Mouse (Mus musculus) liver, embryonic 16.5 days (tissue): Measurements from ENCODE around the gene Ctnnd2. TPM values are rescaled to one million over a fixed set of nuclear protein-coding genes. Genes with fewer than 3 reads are reported as not detected.

Experiments
- ATAC-seq: fragments of 200-750 bp; cut with Nextera tagmentation; 2 replicates; pipeline ENCODE4 v1.8.0; 2017; ENCODE audit warnings: low read depth, mild to moderate bottlenecking, moderate number of reproducible peaks, moderate library complexity
- H3K27ac ChIP-seq: fragments of 300-500 bp; sonication (generic); 2 replicates; pipeline ENCODE4 v1.5.1; 2014; ENCODE audit warnings: mild to moderate bottlenecking, low read length
- H3K27me3 ChIP-seq: fragments of 300-500 bp; sonication (generic); 2 replicates; pipeline ENCODE4 v1.6.1; 2014; ENCODE audit warnings: low read depth, low read length, mixed read lengths; ENCODE audit not compliant: control insufficient read depth, insufficient read depth
- H3K36me3 ChIP-seq: fragments of 300-500 bp; sonication (generic); 2 replicates; pipeline ENCODE4 v1.6.1; 2014; ENCODE audit warnings: mild to moderate bottlenecking; ENCODE audit not compliant: control insufficient read depth, insufficient read depth
- H3K4me1 ChIP-seq: fragments of 300-500 bp; sonication (generic); 2 replicates; pipeline ENCODE4 v1.6.1; 2014; ENCODE audit warnings: low read depth, low read length, mixed read lengths; ENCODE audit not compliant: control insufficient read depth
- H3K4me2 ChIP-seq: fragments of 300-500 bp; sonication (generic); 2 replicates; pipeline ENCODE4 v1.6.1; 2014; ENCODE audit warnings: low read depth, low read length, mixed read lengths
- H3K4me3 ChIP-seq: fragments of 300-500 bp; sonication (generic); 2 replicates; pipeline ENCODE4 v1.5.1; 2014; ENCODE audit warnings: low read depth, mild to moderate bottlenecking, low read length
- H3K9ac ChIP-seq: fragments of 300-500 bp; sonication (generic); 2 replicates; pipeline ENCODE4 v1.6.1; 2014; ENCODE audit warnings: low read depth, low read length
- H3K9me3 ChIP-seq: fragments of 300-500 bp; sonication (generic); replicated peaks from 2 replicates; pipeline ENCODE4 v1.6.1; 2016; ENCODE audit warnings: low read length; ENCODE audit not compliant: control insufficient read depth
- WGBS: fragments of 180-500 bp; shearing (Covaris S2); extraction: QIAGEN DNeasy Blood & Tissue Kit; methylation state at CpG from one replicate; pipeline ENCODE4 v1.1.7; 2014; ENCODE audit not compliant: insufficient replicate concordance; 5-methylcytosine and 5-hydroxymethylcytosine counted together
- polyA plus RNA-seq: library from polyadenylated mRNA; unstranded; fragments of >200 nt; fragmentation: Nextera tagmentation; extraction: Ambion mirVana; gene quantifications from 2 replicates; pipeline ENCODE4 v1.2.1, GENCODE M21; 2015

Ctnnd2 gene
- polyA plus RNA-seq, 1 experiment from 2014 or later: 0.28 TPM

- WGBS: 62% methylated on average over 5 of the region's 5 CpGs
- H3K9ac ChIP-seq: no peak overlapping the region
- no peaks in the 10 kb centered on the region for H3K4me1 ChIP-seq
- no peaks in the 10 kb centered on the region for H3K9me3 ChIP-seq
- H3K27ac ChIP-seq: no peak overlapping the region
- no peak overlapping the region for H3K4me3 ChIP-seq
- ATAC-seq: no peak
- H3K36me3 ChIP-seq: no peaks in the 10 kb centered on the region
- H3K27me3 ChIP-seq: no peaks in the 10 kb centered on the region
- no peak overlapping the region for H3K4me2 ChIP-seq
Measured at GRCm38 (mm10) chr15:30345754-30346153, 173.4 kb downstream of the Ctnnd2 start.

DNA sequence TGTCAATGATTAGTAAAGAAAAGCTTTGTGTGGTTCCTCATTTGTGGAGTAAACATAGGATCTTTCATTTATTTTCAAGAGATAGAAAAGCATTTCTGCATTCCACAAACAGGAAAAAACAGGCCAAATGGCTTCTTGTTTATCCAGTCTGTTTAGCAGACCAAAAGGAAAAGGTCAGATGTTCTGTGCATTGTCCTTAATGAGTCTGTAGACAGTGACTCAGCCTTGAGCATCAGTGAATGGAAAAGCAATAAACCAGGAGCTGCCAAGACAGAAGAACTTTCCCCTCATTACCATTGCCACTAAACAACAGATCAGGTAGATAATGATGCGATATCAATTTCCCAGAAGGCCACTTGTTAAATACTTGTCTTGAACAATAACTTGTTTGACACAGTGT is 192.1 kb downstream of the Ctnnd2 start:
- Histone ChIP-seq H3K27me3 (no peaks in the 10 kb centered on the region), H3K36me3 (no peaks in the 10 kb centered on the region), H3K4me1 (no peaks in the 10 kb centered on the region), H3K9ac (no peak overlapping the region), H3K4me3 (no peak overlapping the region), H3K9me3 (no peaks in the 10 kb centered on the region), H3K4me2 (no peak overlapping the region), H3K27ac (no peak overlapping the region)
- 60% methylated on average over 1 of the region's 1 CpGs for WGBS
- no peak for ATAC-seq

GRCm38 (mm10) chr15:30369997-30370396 is 197.6 kb downstream of the Ctnnd2 start:
- H3K9ac ChIP-seq: no peak overlapping the region
- no peak overlapping the region for H3K4me2 ChIP-seq
- WGBS: 57% methylated on average over 7 of the region's 7 CpGs
- no peak overlapping the region for H3K27ac ChIP-seq
- no peaks in the 10 kb centered on the region for H3K4me1 ChIP-seq
- H3K9me3 ChIP-seq: no peaks in the 10 kb centered on the region
- no peaks in the 10 kb centered on the region for H3K27me3 ChIP-seq
- no peaks in the 10 kb centered on the region for H3K36me3 ChIP-seq
- no peak for ATAC-seq
- H3K4me3 ChIP-seq: no peak overlapping the region

GRCm38 (mm10) chr15:30371151-30371550 is 198.8 kb downstream of the Ctnnd2 start:
- WGBS: 44% methylated on average over 2 of the region's 2 CpGs
- ATAC-seq: no peak
- H3K27ac ChIP-seq: no peak overlapping the region

DNA sequence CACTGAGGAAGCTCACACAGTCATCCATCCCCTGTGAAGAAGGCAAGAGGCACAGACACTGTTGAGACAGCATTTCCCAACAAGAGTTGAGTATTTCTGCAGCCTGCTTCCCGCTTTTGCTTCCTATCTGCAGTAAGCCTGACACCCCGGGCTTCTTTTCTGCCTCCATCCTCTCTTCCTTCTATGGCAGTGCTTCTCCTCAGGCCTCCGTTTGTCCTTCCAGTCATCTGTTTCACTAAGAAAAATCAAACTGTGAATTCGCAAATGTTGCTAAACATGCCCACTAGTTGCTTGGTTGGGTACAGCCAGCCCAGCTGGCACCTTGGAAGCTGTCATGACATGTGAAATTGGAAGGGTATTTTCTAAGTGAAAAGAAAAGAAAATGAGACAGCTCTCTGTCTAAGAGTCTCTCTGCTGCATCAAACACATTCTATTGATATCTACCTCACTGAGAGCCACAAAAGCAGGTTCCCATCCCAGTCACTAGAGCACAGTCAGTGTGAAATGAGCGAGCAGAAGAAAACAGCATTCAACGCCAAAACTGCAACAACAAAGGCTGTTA is 201.3 kb downstream of the Ctnnd2 start:
- H3K9ac ChIP-seq: no peak overlapping the region
- no peak overlapping the region for H3K4me2 ChIP-seq
- 66% methylated on average over 6 of the region's 6 CpGs for WGBS
- no peaks in the 10 kb centered on the region for H3K36me3 ChIP-seq
- no peaks in the 10 kb centered on the region for H3K9me3 ChIP-seq
- no peaks in the 10 kb centered on the region for H3K4me1 ChIP-seq
- H3K4me3 ChIP-seq: no peak overlapping the region
- no peaks in the 10 kb centered on the region for H3K27me3 ChIP-seq
- H3K27ac ChIP-seq: no peak overlapping the region
- no peak for ATAC-seq

More at GRCm38 (mm10) chr15:30371151-30371550, 198.8 kb downstream of the Ctnnd2 start:
- Histone ChIP-seq H3K4me2 (no peak overlapping the region), H3K9me3 (no peaks in the 10 kb centered on the region), H3K27me3 (no peaks in the 10 kb centered on the region), H3K36me3 (no peaks in the 10 kb centered on the region), H3K9ac (no peak overlapping the region), H3K4me1 (no peaks in the 10 kb centered on the region), H3K4me3 (no peak overlapping the region)

GRCm38 (mm10) chr15:30374907-30375306 is 202.5 kb downstream of the Ctnnd2 start:
- Histone ChIP-seq H3K27ac (no peak overlapping the region), H3K9me3 (no peaks in the 10 kb centered on the region), H3K36me3 (no peaks in the 10 kb centered on the region), H3K9ac (no peak overlapping the region), H3K4me1 (no peaks in the 10 kb centered on the region), H3K4me3 (no peak overlapping the region), H3K27me3 (no peaks in the 10 kb centered on the region), H3K4me2 (no peak overlapping the region)
- WGBS: 77% methylated on average over 5 of the region's 5 CpGs
- no peak for ATAC-seq

DNA sequence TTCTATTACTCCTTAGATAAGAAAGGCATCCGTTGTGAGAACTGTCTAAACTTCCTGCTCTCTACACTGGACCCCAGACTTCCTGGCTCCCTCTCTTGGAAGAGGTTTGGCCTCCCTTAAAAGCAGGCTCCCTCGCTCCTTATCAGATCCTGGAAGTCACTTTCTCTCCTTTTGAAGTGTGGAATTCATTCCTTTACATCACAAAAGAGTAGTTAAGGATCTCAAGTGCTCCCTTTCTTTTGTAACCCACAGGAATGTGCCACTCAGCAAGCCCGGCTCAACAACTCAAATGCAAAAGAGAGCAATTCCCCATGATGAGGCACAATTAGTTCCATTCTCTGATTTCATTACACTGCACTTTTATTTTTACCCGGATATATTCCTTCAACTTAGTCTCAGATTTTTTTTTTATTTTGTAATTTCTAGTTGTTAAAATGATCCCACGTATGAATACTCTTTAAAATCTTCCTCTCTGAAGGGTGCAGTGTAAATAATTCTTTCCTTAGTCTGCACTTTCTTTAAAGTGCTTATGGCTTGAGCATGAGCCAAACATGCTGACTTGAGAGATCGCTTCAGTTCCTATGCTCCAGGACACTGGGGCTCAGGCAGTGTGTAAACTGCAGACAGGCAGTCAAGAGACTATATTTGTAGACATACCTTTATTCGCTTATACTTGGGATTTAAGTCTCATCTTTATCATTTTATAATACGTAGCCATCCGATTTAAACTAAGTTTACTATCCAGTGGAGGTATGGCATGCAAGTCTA is 210.9 kb downstream of the Ctnnd2 start:
- no peak overlapping the region for H3K27ac ChIP-seq
- no peak for ATAC-seq
- H3K36me3 ChIP-seq: no peaks in the 10 kb centered on the region
- H3K9ac ChIP-seq: no peak overlapping the region
- 31% methylated on average over 9 of the region's 9 CpGs for WGBS
- H3K4me2 ChIP-seq: no peak overlapping the region
- H3K4me3 ChIP-seq: no peak overlapping the region
- H3K27me3 ChIP-seq: no peaks in the 10 kb centered on the region
- H3K4me1 ChIP-seq: no peaks in the 10 kb centered on the region
- H3K9me3 ChIP-seq: no peaks in the 10 kb centered on the region

GRCm38 (mm10) chr15:30384386-30384785 is 212.0 kb downstream of the Ctnnd2 start:
- H3K4me3 ChIP-seq: no peak overlapping the region
- no peaks in the 10 kb centered on the region for H3K9me3 ChIP-seq
- H3K27ac ChIP-seq: no peak overlapping the region
- no peak for ATAC-seq
- H3K9ac ChIP-seq: no peak overlapping the region
- no peaks in the 10 kb centered on the region for H3K4me1 ChIP-seq
- H3K36me3 ChIP-seq: no peaks in the 10 kb centered on the region
- no peaks in the 10 kb centered on the region for H3K27me3 ChIP-seq
- 65% methylated on average over 5 of the region's 5 CpGs for WGBS
- no peak overlapping the region for H3K4me2 ChIP-seq

DNA sequence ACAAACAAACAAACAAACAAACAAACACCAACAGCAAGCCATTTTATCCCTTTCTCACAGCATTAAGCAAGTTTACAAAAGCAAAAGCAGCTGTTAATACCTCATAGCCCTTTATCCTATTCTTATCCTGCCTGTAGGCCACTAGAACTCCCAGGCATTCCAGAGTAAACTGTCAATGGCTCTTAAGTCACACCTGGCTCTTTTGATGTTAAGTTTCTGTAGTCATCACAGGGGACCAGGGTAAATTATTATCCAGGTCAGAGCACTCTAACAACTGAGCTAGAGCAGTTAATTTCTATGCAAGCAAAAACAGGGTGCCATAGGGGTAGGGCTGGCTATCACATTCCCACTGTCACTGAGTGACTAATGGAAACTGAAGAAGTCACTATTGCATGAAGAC is 214.1 kb downstream of the Ctnnd2 start:
- no peaks in the 10 kb centered on the region for H3K9me3 ChIP-seq
- H3K9ac ChIP-seq: no peak overlapping the region

More for the DNA sequence above, 214.1 kb downstream of the Ctnnd2 start:
- no peak overlapping the region for H3K4me2 ChIP-seq
- no peak overlapping the region for H3K27ac ChIP-seq
- H3K4me1 ChIP-seq: no peaks in the 10 kb centered on the region
- no peak for ATAC-seq
- no peak overlapping the region for H3K4me3 ChIP-seq
- H3K27me3 ChIP-seq: no peaks in the 10 kb centered on the region
- H3K36me3 ChIP-seq: no peaks in the 10 kb centered on the region
